Mouse (Mus musculus) hindbrain, embryonic 15.5 days (tissue): ENCODE measurements at regions not wholly inside any gene's neighbourhood (a gene's known extent, or its start where the extent isn't known, plus 50 kb on each side); places are given as distances from the start of the nearest gene placed in this dataset.

Experiments
- ATAC-seq: fragments of 200-750 bp; cut with Nextera tagmentation; 2 replicates; pipeline ENCODE4 v1.8.0; 2017; ENCODE audit warnings: low read depth, moderate number of reproducible peaks, moderate TSS enrichment; ENCODE audit not compliant: low FRiP score
- H3K27ac ChIP-seq: fragments of 300-500 bp; sonication (generic); replicated peaks from 2 replicates; pipeline ENCODE4 v1.5.1; 2015; ENCODE audit warnings: mild to moderate bottlenecking, inconsistent platforms
- H3K27me3 ChIP-seq: fragments of 300-500 bp; sonication (generic); 2 replicates; pipeline ENCODE4 v1.6.1; 2015; ENCODE audit warnings: control low read depth, inconsistent platforms
- H3K36me3 ChIP-seq: fragments of 300-500 bp; sonication (generic); 2 replicates; pipeline ENCODE4 v1.6.1; 2015; ENCODE audit warnings: control low read depth, inconsistent platforms
- H3K4me1 ChIP-seq: fragments of 300-500 bp; sonication (generic); replicated peaks from 2 replicates; pipeline ENCODE4 v1.6.1; 2015; ENCODE audit warnings: control low read depth, inconsistent platforms
- H3K4me2 ChIP-seq: fragments of 300-500 bp; sonication (generic); 2 replicates; pipeline ENCODE4 v1.6.1; 2015; ENCODE audit warnings: moderate library complexity, mild to moderate bottlenecking, inconsistent platforms
- H3K4me3 ChIP-seq: fragments of 300-500 bp; sonication (generic); 2 replicates; pipeline ENCODE4 v1.5.1; 2015; ENCODE audit warnings: mild to moderate bottlenecking, inconsistent platforms
- H3K9ac ChIP-seq: fragments of 300-500 bp; sonication (generic); 2 replicates; pipeline ENCODE4 v1.6.1; 2015; ENCODE audit warnings: inconsistent platforms
- H3K9me3 ChIP-seq: fragments of 300-500 bp; sonication (generic); 2 replicates; pipeline ENCODE4 v1.6.1; 2016; ENCODE audit warnings: control low read depth, inconsistent platforms
- WGBS: fragments of 180-500 bp; shearing (Covaris S2); methylation state at CpG from one replicate; pipeline ENCODE4 v1.1.7; 2015; 5-methylcytosine and 5-hydroxymethylcytosine counted together

DNA sequence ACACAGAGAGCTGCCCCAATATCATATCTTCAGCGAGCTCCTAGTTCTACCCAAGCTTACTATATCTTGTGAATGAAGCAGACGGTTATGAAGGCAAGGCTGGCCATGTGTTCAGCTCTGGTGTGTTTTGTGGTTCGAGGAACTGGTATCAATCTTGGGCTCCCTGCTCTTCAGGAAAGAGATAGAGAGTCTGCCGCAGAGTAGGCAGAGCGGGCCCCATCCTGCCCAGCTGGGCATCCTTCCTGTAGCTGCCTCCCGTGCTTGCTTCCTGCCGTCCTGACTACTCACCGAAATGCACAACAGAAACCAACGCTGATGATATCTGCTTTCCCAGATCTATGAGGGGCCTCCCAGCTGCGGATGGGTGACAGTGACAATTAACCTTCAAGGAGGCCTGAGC lies 60.3 kb downstream of the Snrpe start:
- no peak overlapping the region for H3K4me3 ChIP-seq
- no peak overlapping the region for H3K9ac ChIP-seq
- 85% methylated on average over 10 of the region's 10 CpGs for WGBS
- no peak overlapping the region for H3K27ac ChIP-seq
- ATAC-seq = no peak
- no peaks in the 10 kb centered on the region for H3K36me3 ChIP-seq
- no peaks in the 10 kb centered on the region for H3K27me3 ChIP-seq
- no peaks in the 10 kb centered on the region for H3K4me1 ChIP-seq
- H3K9me3 ChIP-seq = no peaks in the 10 kb centered on the region; the same call in 1 of the 2 replicates
- H3K4me2 ChIP-seq = no peak overlapping the region

DNA sequence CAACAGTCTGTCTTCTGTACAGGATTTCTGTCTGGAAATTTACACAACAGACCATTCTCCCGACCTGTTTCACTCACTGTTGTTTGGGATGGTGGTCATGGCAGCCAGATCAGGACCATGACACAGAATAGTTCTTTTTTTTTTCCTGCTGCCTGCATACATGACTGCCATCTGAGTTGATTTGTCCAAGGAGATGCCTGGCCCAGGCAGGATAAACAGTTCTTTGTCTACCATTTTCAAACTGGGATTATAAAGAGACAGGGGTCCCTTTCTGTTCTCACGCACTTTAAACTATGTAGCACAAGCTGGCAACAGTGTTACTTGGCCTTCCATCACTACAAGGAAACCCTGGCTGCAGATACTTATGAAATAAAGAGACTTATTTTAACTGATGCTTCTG lies 61.1 kb downstream of the Snrpe start:
- WGBS = 45% methylated on average over 2 of the region's 2 CpGs
- no peak overlapping the region for H3K27ac ChIP-seq
- no peak overlapping the region for H3K4me2 ChIP-seq
- no peak overlapping the region for H3K9ac ChIP-seq
- H3K9me3 ChIP-seq = no peaks in the 10 kb centered on the region; the same call in 1 of the 2 replicates
- no peak overlapping the region for H3K4me3 ChIP-seq
- no peak for ATAC-seq
- no peaks in the 10 kb centered on the region for H3K27me3 ChIP-seq
- no peaks in the 10 kb centered on the region for H3K4me1 ChIP-seq
- no peaks in the 10 kb centered on the region for H3K36me3 ChIP-seq

GRCm38 (mm10) chr1:133547541-133547940 lies 62.5 kb downstream of the Snrpe start:
- Histone ChIP-seq H3K4me3 (no peak overlapping the region), H3K4me1 (no peaks in the 10 kb centered on the region), H3K4me2 (no peak overlapping the region), H3K36me3 (no peaks in the 10 kb centered on the region), H3K27me3 (no peaks in the 10 kb centered on the region), H3K9me3 (no peaks in the 10 kb centered on the region), H3K27ac (no peak overlapping the region), H3K9ac (no peak overlapping the region)
- no peak for ATAC-seq
- 81% methylated on average over 3 of the region's 3 CpGs for WGBS

GRCm38 (mm10) chr1:133544996-133545395 lies 65.1 kb downstream of the Snrpe start:
- WGBS = 93% methylated on average over 9 of the region's 9 CpGs
- Histone ChIP-seq H3K27me3 (no peaks in the 10 kb centered on the region), H3K36me3 (no peaks in the 10 kb centered on the region), H3K9ac (no peak overlapping the region), H3K9me3 (no peaks in the 10 kb centered on the region), H3K4me1 (no peaks in the 10 kb centered on the region), H3K4me3 (no peak overlapping the region), H3K4me2 (no peak overlapping the region), H3K27ac (no peak overlapping the region)
- ATAC-seq = no peak

- no peaks in the 10 kb centered on the region for H3K9me3 ChIP-seq
- 85% methylated on average over 10 of the region's 10 CpGs for WGBS
- H3K27ac ChIP-seq = no peak overlapping the region
- H3K27me3 ChIP-seq = no peaks in the 10 kb centered on the region
- no peaks in the 10 kb centered on the region for H3K4me1 ChIP-seq
- no peak for ATAC-seq
- no peak overlapping the region for H3K4me3 ChIP-seq
- H3K4me2 ChIP-seq = no peak overlapping the region
- H3K9ac ChIP-seq = no peak overlapping the region
- H3K36me3 ChIP-seq = no peaks in the 10 kb centered on the region
Observed at GRCm38 (mm10) chr1:133543751-133544150, 66.3 kb downstream of the Snrpe start.

- H3K9ac ChIP-seq = no peak overlapping the region
- 81% methylated on average over 15 of the region's 15 CpGs for WGBS
Observed at GRCm38 (mm10) chr1:133541996-133542775, 67.9 kb downstream of the Snrpe start.

GRCm38 (mm10) chr1:133530698-133531097 lies 79.4 kb downstream of the Snrpe start:
- H3K4me1 ChIP-seq = no peaks in the 10 kb centered on the region
- H3K9ac ChIP-seq = no peak overlapping the region
- ATAC-seq = no peak
- H3K4me2 ChIP-seq = no peak overlapping the region
- no peak overlapping the region for H3K27ac ChIP-seq
- no peaks in the 10 kb centered on the region for H3K27me3 ChIP-seq
- no peaks in the 10 kb centered on the region for H3K36me3 ChIP-seq
- no peak overlapping the region for H3K4me3 ChIP-seq
- no peaks in the 10 kb centered on the region for H3K9me3 ChIP-seq

More at GRCm38 (mm10) chr1:133541996-133542775, 67.9 kb downstream of the Snrpe start:
- Histone ChIP-seq H3K27me3 (no peaks in the 10 kb centered on the region), H3K9me3 (no peaks in the 10 kb centered on the region), H3K27ac (no peak overlapping the region), H3K4me2 (no peak overlapping the region), H3K36me3 (no peaks in the 10 kb centered on the region), H3K4me3 (no peak overlapping the region), H3K4me1 (no peaks in the 10 kb centered on the region)
- ATAC-seq = no peak

- no peaks in the 10 kb centered on the region for H3K9me3 ChIP-seq
- H3K27ac ChIP-seq = no peak overlapping the region
- no peaks in the 10 kb centered on the region for H3K4me1 ChIP-seq
- no peak overlapping the region for H3K4me3 ChIP-seq
- no peak overlapping the region for H3K9ac ChIP-seq
- no peak for ATAC-seq
- no peak overlapping the region for H3K4me2 ChIP-seq
- no peaks in the 10 kb centered on the region for H3K27me3 ChIP-seq
- WGBS = 92% methylated on average over 10 of the region's 10 CpGs
- H3K36me3 ChIP-seq = no peaks in the 10 kb centered on the region
Observed at GRCm38 (mm10) chr1:133529817-133530216, 80.3 kb downstream of the Snrpe start.

DNA sequence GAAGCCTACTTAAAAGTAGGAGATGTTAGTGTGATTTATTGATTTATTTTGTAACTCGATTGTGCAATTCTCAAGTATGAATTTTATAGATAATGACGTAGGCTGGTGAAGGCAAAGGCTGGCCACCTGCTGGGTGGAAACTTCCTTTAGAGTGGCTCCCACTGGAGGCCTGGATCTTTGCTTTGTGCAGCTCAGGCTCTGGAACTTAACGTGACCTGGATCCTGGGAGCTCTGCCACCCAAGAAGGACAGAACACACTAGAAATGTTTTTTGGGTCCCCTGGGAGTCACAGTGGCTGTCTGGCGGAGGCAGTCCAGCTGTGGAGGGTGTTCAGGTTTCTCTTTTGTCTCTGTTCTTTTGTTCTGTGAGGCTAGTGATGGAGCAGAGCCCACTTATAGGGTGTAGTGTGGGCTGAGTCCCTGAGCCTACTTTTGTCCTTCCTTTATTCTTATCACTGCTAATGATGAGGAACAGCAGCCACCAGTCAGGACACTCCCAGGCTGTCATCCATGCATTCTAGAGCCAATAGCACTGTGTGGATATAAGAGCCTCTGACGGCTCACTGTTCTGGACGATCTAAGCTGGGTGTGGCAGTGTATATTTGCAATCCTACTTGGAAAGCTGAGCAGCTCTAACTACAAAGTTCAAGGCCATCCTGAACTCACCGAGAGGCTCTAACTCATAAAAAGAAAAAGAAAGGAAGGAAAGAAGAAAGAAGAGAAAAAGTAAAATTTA lies 82.3 kb downstream of the Snrpe start:
- WGBS = 71% methylated on average over 7 of the region's 7 CpGs

DNA sequence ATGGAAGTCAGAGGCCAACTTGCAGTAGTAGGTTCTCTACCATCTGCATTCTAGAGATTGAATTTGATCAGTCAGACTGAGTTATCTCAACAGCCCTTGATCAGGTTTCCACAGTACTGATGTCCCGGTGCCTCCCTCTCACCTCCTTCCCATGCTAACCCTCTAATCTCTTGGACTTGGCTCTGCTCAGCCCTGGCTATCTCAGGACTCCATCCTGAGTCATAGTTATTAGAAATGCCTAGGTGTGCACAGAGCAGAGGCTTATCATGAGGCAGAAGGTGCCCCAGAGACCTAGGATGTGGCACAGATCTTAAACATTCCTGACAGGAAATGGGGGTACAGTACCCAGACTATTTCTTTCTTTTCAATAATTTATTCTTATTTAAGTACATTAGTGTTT lies 87.3 kb downstream of the Snrpe start:
- H3K4me1 ChIP-seq = no peaks in the 10 kb centered on the region
- no peaks in the 10 kb centered on the region for H3K9me3 ChIP-seq
- no peak overlapping the region for H3K9ac ChIP-seq
- no peak overlapping the region for H3K4me3 ChIP-seq
- no peaks in the 10 kb centered on the region for H3K36me3 ChIP-seq
- 87% methylated on average over 1 of the region's 1 CpGs for WGBS
- no peak overlapping the region for H3K4me2 ChIP-seq
- ATAC-seq = no peak
- H3K27me3 ChIP-seq = no peaks in the 10 kb centered on the region
- H3K27ac ChIP-seq = no peak overlapping the region

More for the DNA sequence above, 82.3 kb downstream of the Snrpe start:
- H3K4me2 ChIP-seq = no peak overlapping the region
- H3K9ac ChIP-seq = no peak overlapping the region
- no peaks in the 10 kb centered on the region for H3K27me3 ChIP-seq
- ATAC-seq = no peak
- no peaks in the 10 kb centered on the region for H3K9me3 ChIP-seq
- H3K4me3 ChIP-seq = no peak overlapping the region
- no peak overlapping the region for H3K27ac ChIP-seq
- H3K4me1 ChIP-seq = no peaks in the 10 kb centered on the region
- no peaks in the 10 kb centered on the region for H3K36me3 ChIP-seq

DNA sequence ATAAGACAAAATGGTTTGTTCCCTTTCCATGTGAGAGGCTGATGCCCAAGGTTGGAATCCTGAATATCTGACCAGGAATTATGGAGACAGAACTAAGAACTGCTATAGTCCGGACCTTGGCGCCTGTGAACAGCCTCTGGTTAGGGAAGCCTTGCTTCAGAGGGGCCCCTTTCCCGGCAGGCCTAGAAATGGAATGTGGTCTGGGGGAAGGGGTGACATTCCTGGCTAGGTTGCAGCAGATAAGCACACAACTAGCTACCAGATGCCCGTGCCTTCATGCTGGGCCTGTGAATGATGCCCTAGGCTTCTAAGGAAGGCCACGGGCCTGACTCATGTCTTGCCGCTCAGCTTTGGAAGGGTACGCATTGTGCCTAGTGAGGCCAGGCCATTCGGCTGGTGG lies 89.4 kb downstream of the Snrpe start:
- H3K9me3 ChIP-seq = no peaks in the 10 kb centered on the region

GRCm38 (mm10) chr1:133517020-133517419 lies 92.8 kb upstream of the Sox13 start:
- 97% methylated on average over 5 of the region's 5 CpGs for WGBS
- H3K27me3 ChIP-seq = no peaks in the 10 kb centered on the region
- no peaks in the 10 kb centered on the region for H3K4me1 ChIP-seq
- H3K9ac ChIP-seq = no peak overlapping the region
- ATAC-seq = no peak
- H3K36me3 ChIP-seq = no peaks in the 10 kb centered on the region
- no peak overlapping the region for H3K4me2 ChIP-seq
- no peak overlapping the region for H3K4me3 ChIP-seq
- H3K27ac ChIP-seq = no peak overlapping the region
- H3K9me3 ChIP-seq = no peaks in the 10 kb centered on the region

More for the DNA sequence above, 89.4 kb downstream of the Snrpe start:
- Histone ChIP-seq H3K27ac (no peak overlapping the region), H3K4me3 (no peak overlapping the region), H3K4me2 (no peak overlapping the region), H3K36me3 (no peaks in the 10 kb centered on the region), H3K4me1 (no peaks in the 10 kb centered on the region), H3K9ac (no peak overlapping the region), H3K27me3 (no peaks in the 10 kb centered on the region)
- 82% methylated on average over 8 of the region's 8 CpGs for WGBS
- no peak for ATAC-seq
